Mouse (Mus musculus) ovary, postnatal 10 days (tissue): ENCODE results near the gene Cep128.

Experiments used
- DNase-seq: peaks from one replicate; pipeline ENCODE4 v3.0.0; 2022; ENCODE audit warnings: low spot score

Gene Cep128

DNA sequence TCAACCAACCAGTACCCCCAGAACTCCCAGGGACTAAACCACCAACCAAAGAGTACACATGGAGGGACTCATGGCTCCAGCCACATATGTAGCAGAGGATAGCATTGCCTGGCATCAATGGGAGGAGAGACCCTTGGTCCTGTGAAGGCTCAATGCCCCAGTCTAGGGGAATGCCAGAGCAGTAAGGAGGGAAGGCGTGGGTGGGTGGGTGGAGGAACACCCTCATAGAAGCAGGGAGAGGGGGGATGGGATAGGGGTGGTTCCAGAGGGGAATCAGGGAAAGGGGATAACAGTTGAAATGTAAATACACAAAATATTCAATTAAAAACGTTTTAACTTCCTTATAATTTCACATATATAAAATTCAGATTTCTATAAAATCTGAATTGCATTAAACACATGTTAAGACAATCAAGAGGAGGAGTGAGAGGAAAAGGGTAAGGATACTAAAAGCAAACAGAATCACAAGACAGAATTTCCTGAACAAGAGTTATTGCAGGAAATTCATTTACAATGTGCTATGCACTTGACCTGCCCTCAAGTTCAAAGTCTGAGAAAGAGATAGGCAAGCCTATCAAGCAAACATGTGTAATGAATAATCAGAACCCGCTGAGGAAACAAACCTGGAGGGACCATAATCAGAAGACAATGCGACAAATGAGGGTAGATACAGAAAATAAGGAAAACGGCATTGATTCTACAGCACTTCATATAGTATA is 207.2 kb downstream of the Cep128 start:
- DNase-seq, result no peak

DNA sequence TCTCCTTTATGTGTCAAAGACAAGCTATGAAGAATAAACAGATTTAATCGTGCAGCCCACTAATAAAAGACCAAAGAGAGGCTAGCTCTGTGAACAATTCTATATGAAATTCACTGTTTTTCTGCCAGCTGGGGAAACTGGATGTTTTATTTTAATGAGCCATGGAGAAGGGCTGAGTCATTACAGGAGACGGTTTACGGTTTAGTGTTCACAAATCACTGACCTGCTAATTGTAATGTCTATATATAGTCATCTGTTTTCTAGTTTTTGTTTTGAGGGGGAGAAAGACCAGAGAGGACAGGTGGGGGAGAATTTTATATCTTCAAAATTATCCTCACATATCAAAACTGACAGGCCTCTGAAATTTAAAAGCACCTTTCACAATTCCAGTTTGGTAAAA is 212.6 kb downstream of the Cep128 start:
- no peak for DNase-seq

DNA sequence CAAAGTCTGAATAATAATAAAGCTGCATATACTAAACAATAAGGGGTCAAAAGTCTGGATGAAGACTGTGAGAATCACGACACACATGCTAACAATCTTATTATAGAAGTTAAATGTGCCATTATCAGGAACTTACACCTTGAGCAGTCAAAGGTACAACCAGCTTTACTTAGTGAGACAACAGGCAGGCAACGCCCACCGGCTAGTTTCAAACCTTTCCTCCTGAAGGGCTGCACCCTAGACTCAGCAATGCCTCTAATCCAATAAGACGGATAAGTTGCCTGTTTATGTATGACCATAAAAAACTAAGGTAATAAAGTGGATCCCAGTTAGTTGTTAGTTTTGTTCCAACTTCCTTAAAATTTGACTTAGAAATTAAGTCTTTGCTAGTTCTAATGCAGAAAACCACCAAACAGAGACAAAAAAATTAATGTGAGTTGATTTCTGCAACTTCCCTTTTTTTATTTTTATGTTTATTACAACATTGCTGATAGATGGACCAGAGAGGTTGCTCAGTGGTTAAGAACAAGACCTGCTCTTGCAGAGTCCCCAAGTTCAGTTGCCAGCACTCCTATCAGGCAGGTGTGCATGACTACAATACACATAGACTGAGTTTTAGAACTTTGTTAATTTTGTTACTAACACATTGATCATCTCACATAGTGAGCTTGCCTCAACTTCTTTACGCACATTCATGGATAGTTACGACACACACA is 223.0 kb downstream of the Cep128 start:
- DNase-seq, result no peak

DNA sequence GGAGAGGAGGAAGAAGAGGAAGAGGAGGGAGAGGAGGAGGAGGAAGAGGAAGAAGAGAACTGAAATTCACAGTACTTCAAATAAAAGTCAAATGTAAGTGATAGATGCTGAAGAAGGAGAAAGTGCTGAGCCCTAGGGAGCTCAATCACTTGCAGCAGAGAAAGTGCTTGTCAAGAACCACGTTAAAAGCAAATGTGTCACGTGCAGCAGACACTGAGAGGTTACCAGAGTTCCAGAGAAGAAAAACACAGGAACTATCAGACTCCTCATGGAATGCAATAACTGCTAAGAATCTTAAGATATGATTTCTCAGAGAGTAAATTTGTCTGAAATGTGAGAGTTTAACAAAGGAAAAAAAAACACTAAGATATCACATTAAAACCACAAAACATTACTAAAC is 225.7 kb downstream of the Cep128 start:
- no peak for DNase-seq

DNA sequence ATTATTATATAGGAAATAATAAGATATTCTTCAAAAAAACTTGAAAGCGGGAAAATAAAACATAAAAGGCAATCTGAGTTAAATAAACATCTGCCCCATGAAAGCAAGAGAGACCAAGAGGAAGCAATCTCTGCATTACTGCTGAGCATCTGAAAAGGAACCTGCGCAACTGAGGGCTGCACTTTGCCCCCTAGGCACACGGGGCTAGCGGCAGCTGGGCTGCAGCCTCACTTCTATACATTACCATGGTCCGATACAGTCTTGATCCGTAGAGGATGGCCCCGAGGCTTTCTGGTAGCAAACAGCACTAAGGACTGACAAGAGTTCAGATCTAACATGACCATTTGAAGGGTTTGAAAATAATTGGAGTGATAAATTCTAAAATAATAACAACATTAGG is 230.2 kb downstream of the Cep128 start:
- no peak for DNase-seq

DNA sequence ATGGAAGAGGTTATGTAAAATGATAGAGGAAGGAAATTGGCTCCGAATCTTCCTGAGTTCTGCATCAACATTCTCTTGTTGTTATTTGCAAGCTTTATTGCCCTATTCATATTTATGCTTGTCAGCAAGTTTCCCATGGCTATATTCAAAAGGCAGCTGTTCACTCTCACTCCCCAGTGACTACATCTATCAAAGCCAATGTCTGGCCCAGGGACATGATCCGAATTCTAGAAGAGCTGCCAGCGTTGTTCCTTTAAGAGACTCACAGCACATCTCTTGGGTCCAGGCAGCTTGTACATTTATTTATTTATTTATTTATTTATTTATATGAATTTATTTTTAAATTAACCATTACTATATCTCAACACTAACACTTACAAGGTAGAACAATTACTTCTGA is 235.1 kb downstream of the Cep128 start:
- no peak for DNase-seq

DNA sequence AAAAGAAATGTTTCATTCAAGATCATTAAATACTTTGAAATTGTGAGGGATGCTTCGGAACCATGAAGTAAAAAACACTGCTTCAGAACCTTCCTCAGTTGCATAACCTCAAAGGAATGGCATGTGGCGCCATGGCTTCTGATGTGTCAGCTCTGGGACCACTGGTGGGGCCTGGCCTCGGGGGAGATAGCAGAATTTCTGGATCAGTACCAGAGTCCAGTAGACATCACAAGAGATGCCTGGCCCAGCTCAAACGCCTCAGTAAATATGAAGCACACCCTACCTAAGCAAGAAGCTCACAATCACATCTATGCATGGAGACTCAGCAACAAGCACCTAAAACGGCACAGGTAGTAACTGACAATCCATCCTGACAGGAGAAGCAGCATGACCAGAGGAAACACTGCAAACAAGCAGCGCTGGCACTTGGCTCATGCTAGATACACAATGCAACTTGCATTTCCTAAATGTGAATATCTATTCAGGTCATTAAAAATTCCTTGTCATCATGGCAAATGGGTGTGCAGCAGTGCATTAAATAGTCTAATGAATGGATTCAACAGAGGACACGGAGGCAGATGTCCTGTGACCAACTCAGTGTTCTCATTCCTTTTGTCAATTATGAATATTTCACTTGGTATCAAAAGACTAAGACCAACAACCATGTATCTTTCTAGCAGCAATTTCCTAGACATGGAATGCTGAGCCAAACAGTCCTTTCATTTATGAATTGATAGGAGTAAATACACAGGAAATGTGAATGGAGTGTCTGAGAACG is 249.3 kb downstream of the Cep128 start:
- DNase-seq, result no peak

DNA sequence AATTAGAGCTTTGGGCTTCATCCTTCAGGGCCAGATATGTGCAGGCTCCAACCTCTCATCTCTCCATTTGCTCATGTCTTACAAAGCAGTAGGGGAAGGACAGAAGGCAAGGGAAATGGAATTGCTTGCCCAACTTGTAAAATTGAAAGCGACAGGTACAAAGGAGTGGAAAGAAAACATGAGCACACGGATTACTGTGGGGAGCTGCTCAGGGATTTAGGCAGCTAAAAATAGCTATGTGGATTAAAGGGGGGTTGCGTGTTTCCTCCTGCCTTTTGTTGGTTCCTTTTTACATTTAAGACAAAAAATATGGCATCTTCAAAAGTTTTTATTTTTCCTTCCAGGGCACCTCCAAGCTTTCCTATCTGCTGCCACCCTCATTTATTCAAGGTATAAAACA is 269.2 kb downstream of the Cep128 start:
- DNase-seq, result no peak

DNA sequence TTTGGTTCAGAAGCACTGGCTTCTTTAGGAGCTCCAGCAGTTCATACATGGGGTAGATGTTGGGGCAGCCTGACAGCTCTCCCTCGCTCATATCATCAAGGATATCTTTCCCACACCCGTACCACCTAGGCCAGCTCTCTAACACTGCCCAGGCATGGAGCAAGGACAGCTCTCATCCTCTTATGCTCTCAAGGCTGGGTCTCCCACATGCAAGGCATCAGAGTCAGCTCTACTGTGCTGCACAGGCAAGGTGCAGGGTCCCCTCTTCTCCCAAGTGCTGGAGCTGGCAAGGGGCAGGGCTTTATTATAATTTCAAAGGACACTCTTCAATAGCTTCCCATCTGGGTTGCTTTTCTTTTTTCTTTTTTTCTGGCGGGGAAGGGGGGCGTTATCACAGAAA is 280.9 kb downstream of the Cep128 start:
- DNase-seq, result no peak

DNA sequence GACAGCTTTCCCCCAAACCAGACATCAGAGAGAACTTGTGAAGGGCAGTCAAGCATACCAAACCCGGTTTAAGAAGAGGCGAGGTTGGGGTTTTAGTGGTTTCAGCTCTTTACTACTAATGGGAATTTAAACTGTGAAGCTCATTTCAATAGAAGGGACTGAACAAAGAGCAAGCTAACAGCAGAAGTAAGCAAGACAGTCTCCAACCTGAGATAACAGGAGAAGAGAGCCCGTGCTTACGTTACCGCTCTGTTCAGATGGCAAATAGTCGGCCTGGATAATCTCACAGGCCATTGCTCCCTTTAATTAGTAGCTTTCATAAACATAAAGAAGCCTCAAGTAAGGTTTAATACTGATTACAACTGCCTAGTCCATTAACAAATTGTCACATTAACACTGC is 286.3 kb downstream of the Cep128 start:
- DNase-seq, result no peak

DNA sequence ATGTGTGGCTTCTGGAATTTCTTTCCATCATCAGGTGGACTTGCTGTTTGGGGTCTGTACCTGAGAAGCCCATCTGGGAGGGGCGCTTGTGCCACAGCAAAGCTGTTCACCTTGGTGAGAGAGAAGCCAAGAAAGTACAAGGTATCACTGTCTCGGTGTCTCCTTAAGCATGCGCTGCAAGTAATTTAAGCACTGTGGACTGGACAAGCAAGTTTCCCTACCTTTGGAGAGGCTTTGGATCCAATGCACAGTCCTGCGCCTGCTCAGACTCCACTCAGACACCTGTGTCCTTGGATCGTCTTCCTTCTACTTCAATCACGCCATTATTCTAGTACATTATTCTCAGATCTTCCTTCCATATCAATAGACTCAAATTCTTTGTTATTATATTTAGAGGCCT is 288.0 kb downstream of the Cep128 start:
- no peak for DNase-seq

DNA sequence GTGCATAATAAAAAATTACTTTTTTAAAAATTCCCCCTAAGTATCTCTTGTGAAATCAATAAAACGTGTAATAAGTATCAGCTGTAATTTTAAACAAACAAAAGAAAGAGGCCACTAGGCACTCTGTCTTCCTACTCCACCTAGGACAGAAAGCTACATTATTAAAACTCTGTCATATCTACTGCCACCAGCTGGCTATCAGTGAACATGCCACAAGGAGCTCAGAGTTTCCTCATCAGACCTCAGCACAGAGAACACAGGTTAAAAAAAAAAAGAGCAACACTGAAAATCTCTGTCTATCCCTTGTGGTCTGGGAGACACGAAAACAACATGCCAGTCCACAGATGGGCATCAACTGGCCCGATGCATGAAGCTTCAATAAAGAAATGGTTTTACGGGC is 295.9 kb downstream of the Cep128 start:
- DNase-seq, result no peak

DNA sequence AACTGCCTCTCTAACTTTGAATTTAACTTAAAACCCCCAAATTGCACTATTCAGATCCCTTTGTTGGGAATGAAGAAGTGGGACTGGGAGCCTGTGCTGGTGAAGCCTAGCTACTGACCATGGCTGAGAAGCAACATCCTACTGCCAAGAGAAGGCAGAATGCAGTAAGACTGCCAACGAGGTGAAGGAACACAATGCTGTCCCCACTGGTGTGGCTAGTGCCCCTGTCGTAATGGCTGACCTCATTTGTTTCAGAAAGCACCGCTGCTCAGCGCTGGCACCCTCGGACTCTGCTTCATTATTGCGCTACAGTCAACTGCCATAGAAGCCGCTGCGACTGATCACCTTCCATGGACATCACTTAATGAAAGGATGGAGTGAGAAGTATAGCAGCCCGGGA is 298.2 kb downstream of the Cep128 start:
- no peak for DNase-seq

DNA sequence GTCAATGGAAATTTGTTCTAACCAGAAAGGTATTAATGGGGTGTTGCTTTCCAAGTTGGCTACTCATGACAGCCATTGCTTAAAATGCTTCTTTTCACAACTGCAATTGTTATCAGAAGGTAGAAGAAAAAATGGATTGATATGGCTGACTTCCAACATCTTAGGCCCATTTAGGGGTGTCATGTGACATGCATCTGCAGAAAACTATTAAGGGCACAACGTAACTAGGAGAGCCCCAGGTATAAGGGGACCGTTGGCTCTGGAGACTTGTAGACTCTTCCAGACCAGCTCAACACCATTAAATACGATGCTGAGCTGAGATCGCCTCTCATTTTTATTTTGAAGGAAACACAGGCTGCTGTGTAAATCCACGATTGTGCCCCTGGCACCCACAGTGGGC is 308.6 kb downstream of the Cep128 start:
- DNase-seq, result no peak

DNA sequence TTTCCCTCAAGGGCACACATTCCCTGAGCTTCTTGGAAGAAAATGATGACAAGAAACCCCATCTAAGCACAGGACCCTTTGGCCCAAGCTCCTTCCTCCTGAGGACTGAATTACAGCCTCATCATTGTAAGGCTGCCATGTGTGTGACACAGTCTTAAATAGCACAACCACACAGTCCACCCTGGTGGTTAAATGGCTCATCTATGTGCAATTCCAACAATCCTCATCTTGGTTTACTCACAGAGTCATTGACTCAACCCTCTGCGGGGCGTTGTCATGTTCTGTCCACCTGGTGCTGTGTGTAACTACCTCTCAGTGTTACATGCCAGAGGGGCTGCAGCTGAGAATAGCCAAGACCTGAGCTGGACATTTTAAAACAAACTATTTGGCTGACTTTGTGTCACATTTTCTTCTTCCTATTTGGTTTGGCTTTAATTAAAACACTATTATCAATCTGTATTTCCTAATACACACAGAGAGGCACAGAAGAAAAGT is 313.6 kb downstream of the Cep128 start:
- no peak for DNase-seq

DNA sequence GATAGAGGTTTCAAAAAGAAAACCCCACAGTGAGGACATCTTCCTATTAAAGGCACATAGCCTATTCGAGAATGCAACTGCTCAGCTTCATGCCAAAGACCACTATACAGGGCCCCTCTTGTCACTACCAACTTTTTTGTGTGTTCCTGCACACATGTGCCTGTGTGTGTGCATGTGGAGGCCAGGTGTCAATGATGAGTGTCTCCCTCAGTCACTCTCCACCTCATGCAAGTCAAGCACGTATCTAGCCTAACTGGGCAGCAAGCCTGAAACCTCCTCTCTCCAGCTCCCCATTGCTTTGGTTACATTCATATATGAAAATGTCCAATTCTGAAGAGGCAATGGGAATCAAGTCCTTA is 317.1 kb downstream of the Cep128 start:
- DNase-seq, result no peak

DNA sequence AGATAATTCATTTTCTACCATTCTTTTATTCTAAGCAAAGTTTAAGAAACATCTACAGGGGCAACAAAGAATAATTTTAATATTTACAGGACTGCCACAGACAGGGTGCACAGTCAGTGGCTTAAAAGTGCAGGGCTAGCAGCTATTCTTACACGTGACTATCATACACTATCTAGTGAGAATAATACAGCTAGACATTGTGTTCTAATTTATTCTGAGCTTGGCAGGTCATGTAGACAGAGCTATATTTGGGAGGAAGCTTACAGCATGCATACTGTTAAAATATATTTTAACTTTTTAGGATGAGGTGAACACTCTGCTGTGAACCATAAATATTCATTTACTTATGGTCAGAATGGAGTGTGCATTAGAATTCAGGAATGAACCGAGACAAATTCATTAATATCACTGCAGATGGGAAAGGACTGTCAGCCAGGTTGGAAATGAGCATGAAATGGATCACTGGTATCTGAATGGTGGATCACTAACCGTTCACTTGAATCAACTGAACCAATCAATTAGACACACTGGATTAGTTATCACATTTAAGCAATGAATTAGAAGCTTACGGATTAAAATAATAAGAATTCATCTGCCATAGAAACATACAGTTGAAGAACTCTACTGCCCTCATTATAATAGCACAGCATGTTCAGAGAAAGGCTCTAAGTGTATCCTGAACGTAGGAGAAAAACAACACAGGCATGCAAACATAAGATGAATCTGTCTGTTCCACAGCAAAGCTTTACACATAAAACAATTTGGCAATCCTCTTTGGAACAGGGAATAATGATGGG is 317.7 kb downstream of the Cep128 start:
- DNase-seq, result no peak

DNA sequence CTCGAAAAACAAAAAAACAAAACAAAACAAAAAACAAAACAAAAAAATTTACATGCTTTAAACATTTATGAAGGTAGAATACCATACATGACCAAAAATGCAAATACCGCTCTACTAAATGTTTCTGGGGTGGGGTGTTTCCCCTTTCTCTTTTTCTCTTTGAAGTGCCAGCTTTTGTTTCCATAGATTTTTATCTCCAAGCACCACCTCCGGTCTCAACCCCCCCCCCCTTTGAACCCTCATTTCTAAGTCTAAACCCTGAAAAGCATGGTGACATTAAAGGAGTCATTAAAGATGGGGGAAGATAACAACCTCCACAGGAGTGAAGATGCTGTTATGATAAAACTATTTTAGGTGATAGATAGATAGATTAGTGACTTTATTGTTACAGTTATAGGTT is 318.8 kb downstream of the Cep128 start:
- DNase-seq, result no peak

DNA sequence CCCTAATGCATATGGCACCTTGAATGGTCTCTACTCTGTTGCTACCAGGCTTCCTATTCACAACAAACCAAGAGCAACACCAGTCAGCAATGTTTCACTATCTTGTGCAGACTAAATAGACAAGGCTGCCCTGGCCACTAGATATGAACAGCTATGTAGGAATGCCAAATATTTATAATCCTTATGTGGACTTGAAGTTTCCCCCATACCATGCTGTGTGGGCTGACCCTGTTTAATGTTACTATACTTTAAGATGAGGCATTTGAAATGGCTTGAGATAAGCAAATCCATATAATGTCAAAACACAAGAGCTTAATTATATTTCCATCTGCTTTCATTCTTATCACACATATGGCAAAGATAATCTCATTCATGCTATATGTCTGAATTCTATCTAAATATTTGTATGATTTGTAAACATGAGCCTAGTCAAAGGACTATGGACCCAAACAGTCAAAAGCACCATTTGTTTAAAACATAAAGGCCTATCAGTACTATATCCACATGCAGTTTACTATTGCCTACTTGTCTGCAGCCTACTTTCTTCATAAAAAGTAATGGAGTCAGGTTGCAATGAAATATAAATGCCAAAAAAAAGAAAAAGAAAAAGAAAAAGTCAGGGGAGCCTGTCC is 319.7 kb downstream of the Cep128 start:
- DNase-seq, result no peak

DNA sequence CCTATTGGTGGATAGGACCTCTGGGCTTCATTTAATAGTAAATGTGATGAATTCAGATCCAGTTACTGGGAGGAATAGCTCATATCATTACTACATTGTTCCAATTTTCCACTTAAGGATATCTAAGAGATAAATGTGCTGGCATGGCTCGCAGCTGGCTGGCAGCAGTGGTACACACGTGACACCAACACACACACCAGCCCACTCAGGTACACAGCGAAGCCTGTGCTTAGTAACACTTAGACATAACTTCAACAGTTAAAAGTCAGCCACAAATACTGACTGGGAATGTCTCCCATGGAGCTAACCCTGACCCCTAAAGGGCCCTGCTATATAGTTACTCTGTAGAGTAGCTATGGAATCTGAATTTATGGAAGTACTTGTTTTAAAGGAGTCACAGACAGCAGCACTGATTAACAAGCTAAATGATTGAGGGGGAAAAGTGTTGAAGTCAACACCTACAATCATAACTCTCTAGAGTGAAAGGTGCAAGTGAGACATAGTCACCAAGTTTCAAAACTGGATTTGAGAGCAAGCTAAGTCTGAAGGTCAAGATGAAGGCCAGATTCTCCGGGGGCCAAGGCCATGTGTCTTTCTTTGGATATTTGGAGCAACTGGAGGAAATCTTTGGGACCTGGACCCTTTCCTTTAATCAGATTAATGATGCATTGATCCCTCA is 320.7 kb downstream of the Cep128 start:
- no peak for DNase-seq

DNA sequence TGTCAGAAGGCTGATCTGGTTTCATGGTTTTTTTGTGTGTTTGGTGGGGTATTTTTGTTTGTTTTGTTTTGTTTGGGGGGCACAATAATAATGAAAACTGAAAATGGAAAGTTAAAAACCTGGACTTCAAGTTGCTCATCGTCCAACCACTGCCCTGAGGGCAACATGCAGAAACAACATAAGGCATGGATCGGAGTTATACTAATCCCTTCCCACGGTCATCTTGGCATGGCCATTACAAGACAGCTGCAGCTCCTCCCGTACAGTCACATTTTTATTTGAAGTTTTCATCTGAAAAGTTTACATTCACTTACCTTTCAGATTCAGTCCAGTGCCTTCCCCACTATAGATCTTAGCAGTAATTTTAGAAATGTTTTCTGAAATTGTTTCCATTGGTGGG is 321.5 kb downstream of the Cep128 start:
- DNase-seq, result no peak
